Mouse (Mus musculus): ENCODE data around the gene Gfod1. TPM values are rescaled to one million over a fixed set of nuclear protein-coding genes. Genes with fewer than 3 reads are reported as not detected.

Gene Gfod1
- total RNA-seq, 1 experiment, result 4.8 TPM

GRCm38 (mm10) chr13:43234869-43235585, 68.9 kb downstream of the Gfod1 start:
- H3K4me3 ChIP-seq (ENCODE audit: insufficient read depth in 1 of 2, low read depth in 1 of 2, low read length in 2 of 2, poor library complexity in 1 of 2, severe bottlenecking in 1 of 2), result no peak overlapping the region
- no peaks in the 10 kb centered on the region for H3K9me3 ChIP-seq (ENCODE audit: control insufficient read depth, insufficient read depth, low read depth, low read length)
- peaks cover 12 to 22% of the 10 kb centered on the region in 2 experiments for H3K4me1 ChIP-seq (ENCODE audit: control insufficient read depth in 2 of 2, insufficient read depth in 2 of 2, low read length in 2 of 2, poor library complexity in 1 of 2)
- in situ Hi-C loops (cut with MboI; ENCODE audit: low sequenced_read_pairs in 2 of 2, unreplicated experiment in 2 of 2), result no loop called here
- no peak overlapping the region for H3K9ac ChIP-seq (ENCODE audit: insufficient read depth, low read depth, low read length, poor library complexity, severe bottlenecking)
- no peak for DNase-seq (ENCODE audit: low read depth, low spot score)
- no peaks in the 10 kb centered on the region for H3K36me3 ChIP-seq (ENCODE audit: control insufficient read depth, insufficient read depth, low read length, poor library complexity, severe bottlenecking)
- TF ChIP-seq MAFK (IDR thresholded peaks at IDR 0.05; ENCODE audit: insufficient read depth, low read depth, low read length), result no peak
- no peak for TF ChIP-seq ZNF384 (IDR thresholded peaks at IDR 0.05; ENCODE audit: low read depth, low read length)
- TF ChIP-seq ZC3H11A (IDR thresholded peaks at IDR 0.05; ENCODE audit: borderline replicate concordance, low read depth, low read length), result no peak
- no peak for TF ChIP-seq CHD2 (IDR thresholded peaks at IDR 0.05; ENCODE audit: low read depth, low read length)
- TF ChIP-seq HCFC1 (IDR thresholded peaks at IDR 0.05; ENCODE audit: borderline replicate concordance, insufficient read depth, low read length), result no peak
- H3K27ac ChIP-seq (ENCODE audit: insufficient read depth, low read depth, low read length, poor library complexity, severe bottlenecking), result no peak overlapping the region

GRCm38 (mm10) chr13:43233331-43233730, 70.6 kb downstream of the Gfod1 start:
- Histone ChIP-seq H3K4me3 (ENCODE audit: insufficient read depth in 1 of 2, low read depth in 1 of 2, low read length in 2 of 2, poor library complexity in 1 of 2, severe bottlenecking in 1 of 2) (no peak overlapping the region), H3K9ac (ENCODE audit: insufficient read depth, low read depth, low read length, poor library complexity, severe bottlenecking) (no peak overlapping the region), H3K4me1 (ENCODE audit: control insufficient read depth in 2 of 2, insufficient read depth in 2 of 2, low read length in 2 of 2, poor library complexity in 1 of 2) (peaks cover 15 to 22% of the 10 kb centered on the region in 2 experiments), H3K9me3 (ENCODE audit: control insufficient read depth, insufficient read depth, low read depth, low read length) (no peaks in the 10 kb centered on the region), H3K27ac (ENCODE audit: insufficient read depth, low read depth, low read length, poor library complexity, severe bottlenecking) (no peak overlapping the region), H3K36me3 (ENCODE audit: control insufficient read depth, insufficient read depth, low read length, poor library complexity, severe bottlenecking) (no peaks in the 10 kb centered on the region)
- no peak for DNase-seq (ENCODE audit: low read depth, low spot score)
- no peak for TF ChIP-seq HCFC1 (IDR thresholded peaks at IDR 0.05; ENCODE audit: borderline replicate concordance, insufficient read depth, low read length)
- no peak for TF ChIP-seq CHD2 (IDR thresholded peaks at IDR 0.05; ENCODE audit: low read depth, low read length)
- no peak for TF ChIP-seq ZC3H11A (IDR thresholded peaks at IDR 0.05; ENCODE audit: borderline replicate concordance, low read depth, low read length)
- TF ChIP-seq MAFK (IDR thresholded peaks at IDR 0.05; ENCODE audit: insufficient read depth, low read depth, low read length), result no peak
- in situ Hi-C loops (cut with MboI; ENCODE audit: low sequenced_read_pairs in 2 of 2, unreplicated experiment in 2 of 2), result no loop called here

- H3K4me1 ChIP-seq (ENCODE audit: control insufficient read depth in 2 of 2, insufficient read depth in 2 of 2, low read length in 2 of 2, poor library complexity in 1 of 2), result peaks cover 15 to 22% of the 10 kb centered on the region in 2 experiments
- no peak for DNase-seq (ENCODE audit: low read depth, low spot score)
- H3K4me3 ChIP-seq (ENCODE audit: insufficient read depth in 1 of 2, low read depth in 1 of 2, low read length in 2 of 2, poor library complexity in 1 of 2, severe bottlenecking in 1 of 2), result no peak overlapping the region
- H3K27ac ChIP-seq (ENCODE audit: insufficient read depth, low read depth, low read length, poor library complexity, severe bottlenecking), result no peak overlapping the region
- peak overlapping the region; percentile 9; the same call in 1 of the 2 replicates for H3K9ac ChIP-seq (ENCODE audit: insufficient read depth, low read depth, low read length, poor library complexity, severe bottlenecking)
- in situ Hi-C loops (cut with MboI; ENCODE audit: low sequenced_read_pairs in 2 of 2, unreplicated experiment in 2 of 2), result no loop called here
- no peaks in the 10 kb centered on the region for H3K9me3 ChIP-seq (ENCODE audit: control insufficient read depth, insufficient read depth, low read depth, low read length)
- TF ChIP-seq ZNF384 (IDR thresholded peaks at IDR 0.05; ENCODE audit: low read depth, low read length) (no peak), ZC3H11A (IDR thresholded peaks at IDR 0.05; ENCODE audit: borderline replicate concordance, low read depth, low read length) (no peak), HCFC1 (IDR thresholded peaks at IDR 0.05; ENCODE audit: borderline replicate concordance, insufficient read depth, low read length) (no peak), CHD2 (IDR thresholded peaks at IDR 0.05; ENCODE audit: low read depth, low read length) (no peak), MAFK (IDR thresholded peaks at IDR 0.05; ENCODE audit: insufficient read depth, low read depth, low read length) (no peak)
- H3K36me3 ChIP-seq (ENCODE audit: control insufficient read depth, insufficient read depth, low read length, poor library complexity, severe bottlenecking), result no peaks in the 10 kb centered on the region
Measured at GRCm38 (mm10) chr13:43231965-43232860, 71.8 kb downstream of the Gfod1 start.

- Histone ChIP-seq H3K9ac (ENCODE audit: insufficient read depth, low read depth, low read length, poor library complexity, severe bottlenecking) (no peak overlapping the region), H3K9me3 (ENCODE audit: control insufficient read depth, insufficient read depth, low read depth, low read length) (no peaks in the 10 kb centered on the region), H3K4me3 (ENCODE audit: insufficient read depth in 1 of 2, low read depth in 1 of 2, low read length in 2 of 2, poor library complexity in 1 of 2, severe bottlenecking in 1 of 2) (no peak overlapping the region), H3K36me3 (ENCODE audit: control insufficient read depth, insufficient read depth, low read length, poor library complexity, severe bottlenecking) (no peaks in the 10 kb centered on the region), H3K27ac (ENCODE audit: insufficient read depth, low read depth, low read length, poor library complexity, severe bottlenecking) (no peak overlapping the region), H3K4me1 (ENCODE audit: control insufficient read depth in 2 of 2, insufficient read depth in 2 of 2, low read length in 2 of 2, poor library complexity in 1 of 2) (peaks cover 15 to 22% of the 10 kb centered on the region in 2 experiments)
- in situ Hi-C loops (cut with MboI; ENCODE audit: low sequenced_read_pairs in 2 of 2, unreplicated experiment in 2 of 2), result no loop called here
- DNase-seq (ENCODE audit: low read depth, low spot score), result no peak
- TF ChIP-seq MAFK (IDR thresholded peaks at IDR 0.05; ENCODE audit: insufficient read depth, low read depth, low read length) (no peak), HCFC1 (IDR thresholded peaks at IDR 0.05; ENCODE audit: borderline replicate concordance, insufficient read depth, low read length) (no peak), ZC3H11A (IDR thresholded peaks at IDR 0.05; ENCODE audit: borderline replicate concordance, low read depth, low read length) (no peak), CHD2 (IDR thresholded peaks at IDR 0.05; ENCODE audit: low read depth, low read length) (no peak), ZNF384 (IDR thresholded peaks at IDR 0.05; ENCODE audit: low read depth, low read length) (no peak)
Measured at GRCm38 (mm10) chr13:43230842-43231241, 73.1 kb downstream of the Gfod1 start.

Measured in ES-E14 (cell line).